23 mouse cellular contexts compared by ENCODE assay signal in the genomic region with DNA sequence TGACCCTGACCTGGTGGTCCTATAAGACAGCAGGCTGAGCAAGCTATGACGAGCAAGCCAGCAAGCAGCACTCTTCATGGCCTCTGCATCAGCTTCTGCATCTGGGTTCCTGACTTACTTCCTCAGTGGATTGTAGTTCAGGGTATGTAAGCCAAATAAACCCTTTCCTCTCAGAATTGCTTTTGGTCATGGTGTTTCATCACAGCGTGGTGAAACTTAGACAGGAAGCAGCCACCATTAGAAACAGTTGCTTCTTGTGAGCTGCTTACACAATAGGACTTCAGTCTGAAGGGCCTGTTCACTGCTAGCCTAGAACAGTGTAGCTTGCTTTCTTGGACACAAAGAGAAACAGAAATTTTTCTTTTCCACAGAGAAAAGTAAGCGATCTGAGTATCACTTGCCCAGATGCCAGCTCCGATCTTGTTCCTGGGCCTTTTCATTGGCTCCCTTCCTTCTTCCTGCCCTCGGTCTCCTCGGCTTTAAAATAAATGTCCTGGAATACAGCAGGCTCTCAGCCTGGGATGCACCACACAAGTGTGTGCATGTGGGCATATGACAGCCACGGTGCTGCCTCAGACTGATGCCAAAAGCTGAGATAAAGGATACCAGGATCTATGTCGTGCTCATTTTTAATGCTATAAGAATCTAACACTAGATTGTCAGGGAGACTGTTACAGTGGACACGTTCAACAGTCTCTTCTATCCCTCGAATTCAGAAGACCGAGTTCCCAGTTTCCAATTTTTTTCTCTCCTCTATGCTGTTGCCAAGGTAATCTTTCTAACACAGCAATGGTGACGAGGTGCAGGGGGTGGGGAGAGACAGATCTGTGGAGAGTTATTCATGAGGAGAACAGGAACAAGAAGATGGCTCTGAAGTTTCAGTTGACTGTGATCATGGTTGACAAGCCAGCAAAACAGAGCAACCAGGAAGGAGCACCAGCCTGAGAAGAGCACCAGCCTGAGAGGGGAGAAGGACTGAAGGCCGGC. TPM values are rescaled to one million over a fixed set of nuclear protein-coding genes. Genes with fewer than 3 reads are reported as not detected.
DNase-seq lines count a peak whose midpoint lies in the region; ATAC-seq and TF ChIP-seq lines count a peak whose summit lies in the region.
"Had no signal": no experiment of that assay in that cellular context is flagged by ENCODE, and none has a peak within 500 bp of the region (broad histone marks: within the 10 kb centered on the region; RNA-seq: fewer than 3 reads in every experiment).

No protein-coding gene starts in this region.

- H3K79me2 ChIP-seq in macrophage (ENCODE audit: inconsistent target), result peaks cover 22% of the 10 kb centered on the region

- TF ChIP-seq CTCF in lung, postnatal 0 days (IDR thresholded peaks at IDR 0.05), result no peak
- TF ChIP-seq CTCF in bone marrow macrophage, adult 2 months (IDR thresholded peaks at IDR 0.05; ENCODE audit: low read depth, low read length), result no peak

- no peaks in the 10 kb centered on the region for H3K9me3 ChIP-seq in lung, postnatal 0 days (ENCODE audit: low read length)
- H3K9me3 ChIP-seq: forebrain, embryonic 12.5 days; liver, embryonic 15.5 days had no signal

- TF ChIP-seq EP300 in lung, postnatal 0 days (IDR thresholded peaks at IDR 0.05), result no peak

- no peaks in the 10 kb centered on the region for H3K36me3 ChIP-seq in lung, postnatal 0 days (ENCODE audit: insufficient read depth, low read length)
- no peaks in the 10 kb centered on the region for H3K36me3 ChIP-seq in macrophage (ENCODE audit: inconsistent target)
- H3K36me3 ChIP-seq: forebrain, embryonic 12.5 days; liver, embryonic 15.5 days had no signal

- ATAC-seq in lung, postnatal 0 days, result no peak
- ATAC-seq: hindbrain, embryonic 16.5 days; intestine, postnatal 0 days had no signal

- H3K27ac ChIP-seq in lung, postnatal 0 days (ENCODE audit: low read length), result no peak overlapping the region
- H3K27ac ChIP-seq in bone marrow macrophage, adult 2 months (ENCODE audit: insufficient read depth, low read depth, low read length), result peak overlapping the region; percentile 67
- H3K27ac ChIP-seq in macrophage, result peak overlapping the region; percentile 15; the same call in 1 of the 2 replicates
- H3K27ac ChIP-seq: forebrain, embryonic 12.5 days; heart, adult 2 months; kidney, postnatal 0 days; liver, embryonic 15.5 days had no signal

- peaks cover 8% of the 10 kb centered on the region for H3K4me1 ChIP-seq in lung, postnatal 0 days (ENCODE audit: insufficient read depth, low read depth, low read length)
- peaks cover 30% of the 10 kb centered on the region for H3K4me1 ChIP-seq in bone marrow macrophage, adult 2 months (ENCODE audit: control insufficient read depth, insufficient read depth, low read length)

- WGBS in lung, postnatal 0 days, result 78% methylated on average over 13 of the region's 13 CpGs
- WGBS in macrophage (ENCODE audit: missing documents), result 82% methylated on average over 13 of the region's 13 CpGs

- no peaks in the 10 kb centered on the region for H3K27me3 ChIP-seq in lung, postnatal 0 days (replicated peaks; ENCODE audit: insufficient read depth, low read length)
- H3K27me3 ChIP-seq: CH12.LX; forebrain, embryonic 12.5 days; liver, embryonic 15.5 days had no signal

- H3K4me2 ChIP-seq in lung, postnatal 0 days (replicated peaks; ENCODE audit: low read depth, low read length), result no peak overlapping the region
- H3K4me2 ChIP-seq: forebrain, embryonic 12.5 days; liver, embryonic 15.5 days had no signal

- TF ChIP-seq POLR2A in bone marrow macrophage, adult 2 months (IDR thresholded peaks at IDR 0.05; ENCODE audit: borderline replicate concordance, low read depth, low read length), result no peak

- DNase-seq in layer of hippocampus, adult 18-20 months (ENCODE audit: low spot score in 2 of 2), result peak; percentile 36 to 64
- DNase-seq in layer of hippocampus, postnatal 14 days (ENCODE audit: low spot score in 2 of 2), result no peak
- peak; percentile 39 for DNase-seq in lung, postnatal 0 days (ENCODE audit: low spot score)
- no peak for DNase-seq in lung, postnatal 25 days (ENCODE audit: low spot score)
- no peak for DNase-seq in adrenal gland, adult 8-10 months
- no peak for DNase-seq in ovary, postnatal 14 days (ENCODE audit: low spot score)
- DNase-seq: cerebellum, adult 9-10 months; gastrocnemius, postnatal 14 days; heart, adult 2 months; heart, postnatal 36 days; lung, postnatal 10 days; thymus, postnatal 25 days had no signal

- no peak overlapping the region for H3K9ac ChIP-seq in lung, postnatal 0 days (replicated peaks; ENCODE audit: low read depth)
- H3K9ac ChIP-seq: forebrain, embryonic 12.5 days; liver, embryonic 15.5 days had no signal

- H3K4me3 ChIP-seq in lung, postnatal 0 days (ENCODE audit: low read depth, low read length), result no peak overlapping the region
- H3K4me3 ChIP-seq in bone marrow macrophage, adult 2 months (ENCODE audit: insufficient read depth, low read length), result no peak overlapping the region
- H3K4me3 ChIP-seq in macrophage (ENCODE audit: inconsistent target), result no peak overlapping the region
- H3K4me3 ChIP-seq: forebrain, embryonic 12.5 days; heart, adult 2 months; liver, embryonic 15.5 days had no signal

RNA-seq across cellular contexts. Expression of a gene that starts 2.3 kb away (rescaled TPM):
- total RNA-seq in layer of hippocampus, adult 18-20 months (2021), result 10 to 100 TPM; 26.6 to 28.4 TPM
- total RNA-seq in layer of hippocampus, postnatal 14 days (2021), result 10 to 100 TPM; 20.9 to 22.6 TPM
- 3.8 and 4.2 TPM in 2 replicates for polyA plus RNA-seq in lung, postnatal 0 days (2015; fragmentation: Nextera tagmentation; extraction: Ambion mirVana)
- polyA plus RNA-seq in bone marrow macrophage, adult 2 months (2012; ENCODE audit: insufficient read depth, insufficient read length, missing spikeins), result 26.4 and 27.9 TPM in 2 replicates
- total RNA-seq in macrophage (2018; cell fraction: chromatin; rRNA removed), result 100 to 1,000 TPM in 15 of 26 experiments, 10 to 100 TPM in 11; 44.4 to 168 (median 106) TPM
- 10 to 100 TPM in 23 of 26 experiments, 1 to 10 TPM in 3; 6.1 to 24.9 (median 18.3) TPM for total RNA-seq in macrophage (2018; cell fraction: cytosol; rRNA removed)
- total RNA-seq in macrophage (2018; cell fraction: nucleus; rRNA removed), result 100 to 1,000 TPM in 4 of 26 experiments, 10 to 100 TPM in 22; 19.2 to 119 (median 58.9) TPM
- polyA plus RNA-seq in macrophage (2018), result 10.4 to 15.0 TPM (median 11.8 TPM) in 3 replicates
- 10 to 100 TPM; 17.0 to 25.7 (median 19.9) TPM for total RNA-seq in adrenal gland, adult 8-10 months (2022)

RNA-seq across cellular contexts. Expression of a gene that starts 23.4 kb away (rescaled TPM):
- total RNA-seq in layer of hippocampus, adult 18-20 months (2021), result not detected
- total RNA-seq in layer of hippocampus, postnatal 14 days (2021), result under 1 TPM in 1 of 2 experiments, not detected in 1; 0.29 TPM
- polyA plus RNA-seq in lung, postnatal 0 days (2015; fragmentation: Nextera tagmentation; extraction: Ambion mirVana), result 0.11 TPM in 1 of 2 replicates, not detected in the other
- not detected in 2 replicates for polyA plus RNA-seq in bone marrow macrophage, adult 2 months (2012; ENCODE audit: insufficient read depth, insufficient read length, missing spikeins)
- not detected for total RNA-seq in macrophage (2018; cell fraction: chromatin; rRNA removed)
- total RNA-seq in macrophage (2018; cell fraction: cytosol; rRNA removed), result not detected
- total RNA-seq in macrophage (2018; cell fraction: nucleus; rRNA removed), result under 1 TPM in 1 of 26 experiments, not detected in 25; 0.50 TPM
- polyA plus RNA-seq in macrophage (2018), result not detected in 3 replicates
- not detected for total RNA-seq in adrenal gland, adult 8-10 months (2022)
- total RNA-seq: adrenal gland, postnatal 4 days; CH12.LX; common myeloid progenitor, adult 5-6 weeks; MEL had no signal
- polyA plus RNA-seq: liver, embryonic 15.5 days had no signal

Comparison
In these comparisons a context has a peak if more than half of its experiments do, and no peak if none do; other contexts are left out.
1. DNase-seq: peak in layer of hippocampus, adult 18-20 months (2 of 2) and lung, postnatal 0 days (single experiment); none in layer of hippocampus, postnatal 14 days (0 of 2), lung, postnatal 25 days (single experiment), adrenal gland, adult 8-10 months (single experiment) and ovary, postnatal 14 days (single experiment).